Mouse (Mus musculus): ENCODE measurements around the gene Bak1.

Gene Bak1

GRCm38 (mm10) chr17:27050853-27051252 is 22.0 kb upstream of the Bak1 start:
- DNase-seq (ENCODE audit: low read depth, low spot score) = no peak

- DNase-seq (ENCODE audit: low read depth, low spot score) = no peak
These were observed 19.8 kb upstream of the Bak1 start for GRCm38 (mm10) chr17:27048445-27049239.

- peak; percentile 50 for DNase-seq (ENCODE audit: low read depth, low spot score)
These were observed 19.1 kb upstream of the Bak1 start for GRCm38 (mm10) chr17:27047762-27048444.

- DNase-seq (ENCODE audit: low read depth, low spot score) = no peak
These were observed 16.4 kb upstream of the Bak1 start for GRCm38 (mm10) chr17:27045164-27045563.

- DNase-seq (ENCODE audit: low read depth, low spot score) = peak; percentile 80
These were observed 14.0 kb upstream of the Bak1 start for GRCm38 (mm10) chr17:27042840-27043239.

GRCm38 (mm10) chr17:27041787-27042055 is 12.9 kb upstream of the Bak1 start:
- peak; percentile 21 for DNase-seq (ENCODE audit: low read depth, low spot score)

GRCm38 (mm10) chr17:27041046-27041786 is 12.4 kb upstream of the Bak1 start:
- no peak for DNase-seq (ENCODE audit: low read depth, low spot score)

GRCm38 (mm10) chr17:27040304-27041045 is 11.7 kb upstream of the Bak1 start:
- peak; percentile 74 for DNase-seq (ENCODE audit: low read depth, low spot score)

- DNase-seq (ENCODE audit: low read depth, low spot score) = no peak
These were observed 10.8 kb upstream of the Bak1 start for GRCm38 (mm10) chr17:27039432-27040102.

- no peak for DNase-seq (ENCODE audit: low read depth, low spot score)
These were observed 9.7 kb upstream of the Bak1 start for GRCm38 (mm10) chr17:27038335-27039050.

- no peak for DNase-seq (ENCODE audit: low read depth, low spot score)
These were observed 7.7 kb upstream of the Bak1 start for GRCm38 (mm10) chr17:27036465-27036864.

GRCm38 (mm10) chr17:27032869-27033268 is 4.1 kb upstream of the Bak1 start:
- DNase-seq (ENCODE audit: low read depth, low spot score) = peak; percentile 77

GRCm38 (mm10) chr17:27032328-27032727 is 3.5 kb upstream of the Bak1 start:
- no peak for DNase-seq (ENCODE audit: low read depth, low spot score)

- no peak for DNase-seq (ENCODE audit: low read depth, low spot score)
These were observed 2.1 kb upstream of the Bak1 start for GRCm38 (mm10) chr17:27030896-27031295.

- DNase-seq (ENCODE audit: low read depth, low spot score) = no peak
These were observed 622 bp upstream of the Bak1 start for GRCm38 (mm10) chr17:27029431-27029830.

GRCm38 (mm10) chr17:27028284-27028795 is 469 bp downstream of the Bak1 start:
- DNase-seq (ENCODE audit: low read depth, low spot score) = peak; percentile 92

- DNase-seq (ENCODE audit: low read depth, low spot score) = peak; percentile 84
These were observed 1.1 kb downstream of the Bak1 start for GRCm38 (mm10) chr17:27027460-27028283.

GRCm38 (mm10) chr17:27025951-27026350 is 2.9 kb downstream of the Bak1 start:
- peak; percentile 39 for DNase-seq (ENCODE audit: low read depth, low spot score)

GRCm38 (mm10) chr17:27025326-27025902 is 3.4 kb downstream of the Bak1 start:
- DNase-seq (ENCODE audit: low read depth, low spot score) = peak; percentile 61

Measured in A20 (cell line).